Mouse (Mus musculus) T-helper 2 cell (primary cell): ENCODE measurements around the gene Mettl21e.
"Not testable (repeated sequence)": the region's sequence is repeated elsewhere in the genome, so short reads cannot be mapped to it uniquely, and the experiment has no call there.

ENCODE experiments used
- in situ Hi-C: fragments of 300-600 bp; cut with MboI, MseI; formaldehyde crosslinking; loops from one replicate; pipeline ENCODE4 v1.15.1; 2025; ENCODE audit warnings: high pct_unique_total_duplicates

The Mettl21e gene

GRCm38 (mm10) chr1:44218876-44219275 is at the start of gene Mettl21e:
Mettl21e (minus strand) TSS chr1:44218961.
- in situ Hi-C loops = loop anchor here (10.0 kb wide), 1 partner anchor 1546 kb away; no protein-coding TSS in a partner anchor

DNA sequence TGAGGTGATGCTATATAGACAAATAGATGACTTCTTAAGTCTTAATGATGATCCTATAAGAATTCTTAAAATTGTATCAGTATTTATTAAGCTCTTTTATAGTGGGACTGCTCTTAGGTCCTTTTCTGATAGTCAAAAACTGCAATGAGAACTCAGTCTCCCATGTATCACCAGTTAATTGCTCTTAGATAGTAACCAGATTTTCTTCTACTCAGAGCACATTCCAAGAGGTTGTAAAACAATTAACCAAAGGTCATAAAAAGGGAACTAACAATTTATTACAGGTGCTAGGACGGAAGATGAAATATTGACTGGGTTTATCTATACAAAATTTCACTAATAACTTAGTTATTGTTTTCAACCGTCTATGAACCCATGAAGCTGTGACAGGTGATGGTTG is 21.7 kb upstream of the Mettl21e start:
- in situ Hi-C loops = not testable (repeated sequence)

DNA sequence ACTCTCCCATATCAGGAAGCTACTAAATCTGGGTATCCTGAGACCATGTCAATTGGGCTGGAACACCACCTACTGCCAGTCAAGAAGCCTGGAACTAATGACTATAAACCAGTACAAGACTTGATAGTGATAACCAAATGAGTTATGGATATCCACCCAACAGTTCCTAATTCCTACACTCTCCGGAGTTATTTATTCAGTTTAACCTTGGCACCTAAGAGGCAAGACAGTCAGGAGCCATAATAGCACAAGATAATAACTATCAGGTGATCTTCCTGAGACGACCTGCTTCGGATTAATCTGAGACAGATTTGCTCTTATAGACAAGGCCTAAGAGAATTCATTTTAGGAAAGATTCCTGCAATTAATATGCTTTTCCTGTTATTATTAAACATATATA is 21.2 kb upstream of the Mettl21e start:
- in situ Hi-C loops = no loop called here

GRCm38 (mm10) chr1:44237305-44237704 is 18.5 kb upstream of the Mettl21e start:
- in situ Hi-C loops = no loop called here

GRCm38 (mm10) chr1:44235311-44235710 is 16.6 kb upstream of the Mettl21e start:
- in situ Hi-C loops = no loop called here

DNA sequence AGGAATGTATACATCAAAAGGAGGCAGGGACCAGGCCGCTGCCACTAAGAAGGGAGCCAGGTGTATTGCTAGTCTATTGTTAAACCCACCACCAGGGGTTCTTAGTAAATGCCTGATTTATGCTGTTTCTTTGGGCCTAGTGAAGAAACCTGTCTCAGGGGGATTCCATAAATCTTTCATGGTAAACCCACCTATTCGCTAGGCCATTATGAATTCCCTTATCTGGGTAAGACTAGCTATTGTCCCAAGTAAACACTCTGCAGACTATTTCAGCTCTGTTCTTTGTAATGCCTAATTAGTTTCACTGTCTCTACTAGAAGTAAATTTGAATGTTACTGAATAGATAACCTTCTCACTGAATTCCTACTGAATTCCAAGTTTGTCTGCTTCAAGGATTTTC is 15.8 kb upstream of the Mettl21e start:
- in situ Hi-C loops = not testable (repeated sequence)

- in situ Hi-C loops = no loop called here
These were observed 10.3 kb upstream of the Mettl21e start for GRCm38 (mm10) chr1:44229044-44229443.

GRCm38 (mm10) chr1:44217118-44217517 is 1.6 kb downstream of the Mettl21e start:
- in situ Hi-C loops = loop anchor here (10.0 kb wide), 1 partner anchor 1548 kb away; no protein-coding TSS in a partner anchor

DNA sequence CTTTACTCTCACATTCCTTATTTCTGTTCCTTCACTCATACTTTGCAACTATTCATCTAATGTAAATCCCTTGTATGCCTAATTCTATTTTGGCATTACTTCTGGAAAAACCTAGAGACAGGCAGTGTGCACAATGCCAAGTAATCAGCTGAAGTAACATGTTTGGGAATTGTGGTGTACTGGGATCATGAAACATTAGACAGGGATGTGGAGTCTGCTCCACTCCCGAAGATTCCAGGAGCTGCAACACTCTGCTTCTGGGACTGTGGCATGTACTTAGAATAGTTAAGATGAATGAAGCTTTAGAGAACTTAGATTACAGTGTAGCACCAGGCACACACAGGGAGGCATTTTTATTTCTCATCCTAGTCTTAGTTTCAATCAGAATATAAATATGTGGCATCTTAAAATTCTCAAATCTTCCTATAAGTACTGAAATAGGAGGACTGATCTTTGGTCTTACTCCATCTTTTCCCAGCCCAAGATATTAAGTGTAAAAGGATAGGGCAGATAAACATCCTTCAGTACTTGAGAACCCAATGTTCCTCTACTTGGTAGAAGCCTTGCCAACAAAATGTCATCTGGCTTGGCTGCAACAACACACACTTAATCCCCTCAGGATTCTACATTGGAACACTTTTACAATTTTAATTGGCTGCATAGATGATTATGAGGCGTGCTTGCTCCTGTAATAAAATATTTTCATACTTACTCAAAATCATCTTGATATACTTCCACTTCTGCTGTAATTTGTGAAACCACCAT is 2.2 kb downstream of the Mettl21e start:
- in situ Hi-C loops = loop anchor here (10.0 kb wide), 1 partner anchor 1548 kb away; no protein-coding TSS in a partner anchor

- in situ Hi-C loops = loop anchor here (10.0 kb wide), 1 partner anchor 1550 kb away; no protein-coding TSS in a partner anchor
These were observed 4.3 kb downstream of the Mettl21e start for GRCm38 (mm10) chr1:44214443-44214842.

DNA sequence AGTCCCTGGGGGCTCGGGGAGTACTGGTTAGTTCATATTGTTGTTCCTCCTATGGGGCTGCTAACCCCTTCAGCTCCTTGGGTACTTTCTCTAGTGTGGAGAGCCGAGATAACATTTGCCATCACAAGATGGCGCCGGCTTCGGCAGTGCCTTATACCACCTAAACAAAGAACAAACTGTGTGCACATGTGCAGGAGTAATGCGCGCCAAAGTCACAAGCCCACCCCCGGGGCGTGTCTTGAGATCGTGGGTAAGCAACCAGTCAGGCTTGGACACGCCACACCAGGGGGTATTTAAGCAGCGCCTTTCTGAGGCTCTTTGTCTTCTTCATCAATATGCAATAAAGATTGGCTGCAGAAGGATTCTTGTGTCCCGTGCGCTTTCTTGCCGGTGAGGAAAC is 15.9 kb downstream of the Mettl21e start:
- in situ Hi-C loops = no loop called here

- in situ Hi-C loops = no loop called here
These were observed 20.2 kb downstream of the Mettl21e start for GRCm38 (mm10) chr1:44198273-44199171.

DNA sequence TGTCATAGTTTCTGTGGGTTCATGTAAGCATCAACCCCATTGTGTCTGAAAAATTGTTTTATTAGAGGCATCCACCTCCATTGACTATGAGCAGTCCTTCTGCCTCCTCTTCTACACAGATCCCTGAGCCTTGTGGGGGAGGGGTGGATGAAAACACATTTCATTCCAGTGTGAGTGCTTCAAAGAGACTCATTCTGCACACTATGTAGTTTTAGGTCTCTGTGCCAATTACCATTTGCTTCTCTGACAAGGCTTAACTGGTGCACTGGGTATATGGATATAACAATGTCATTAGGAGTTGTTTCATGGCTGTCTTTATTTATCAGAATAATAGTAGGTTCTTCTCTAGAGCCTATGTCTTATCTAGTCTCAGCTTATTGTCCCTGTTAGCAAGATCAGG is 32.4 kb downstream of the Mettl21e start:
- in situ Hi-C loops = no loop called here

GRCm38 (mm10) chr1:44178086-44178485 is 40.7 kb downstream of the Mettl21e start:
- in situ Hi-C loops = no loop called here

GRCm38 (mm10) chr1:44173903-44174302 is 44.9 kb downstream of the Mettl21e start:
- in situ Hi-C loops = no loop called here

- in situ Hi-C loops = no loop called here
These were observed 46.1 kb downstream of the Mettl21e start for GRCm38 (mm10) chr1:44172656-44173055.

GRCm38 (mm10) chr1:44167859-44168383 is 50.8 kb downstream of the Mettl21e start:
- in situ Hi-C loops = no loop called here

- in situ Hi-C loops = no loop called here
These were observed 56.4 kb downstream of the Mettl21e start for GRCm38 (mm10) chr1:44162389-44162788.

DNA sequence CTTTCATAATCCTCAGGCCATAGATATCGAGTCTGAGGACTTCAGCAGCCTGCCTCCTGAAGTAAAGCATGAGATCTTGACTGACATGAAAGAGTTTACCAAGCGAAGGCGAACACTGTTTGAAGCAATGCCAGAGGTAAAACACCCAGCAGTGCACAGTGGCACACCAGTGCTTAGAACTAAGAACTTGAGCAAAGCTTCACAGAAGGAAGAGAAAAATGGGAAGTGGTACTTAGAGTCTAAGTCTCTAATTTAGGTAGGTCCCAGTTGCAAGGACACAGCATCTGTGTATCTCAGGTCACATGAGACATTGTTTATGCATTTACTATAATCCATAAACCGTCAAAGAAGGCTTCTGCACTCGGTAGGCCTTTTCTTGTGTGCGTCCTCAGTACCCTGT is 56.9 kb downstream of the Mettl21e start:
- in situ Hi-C loops = no loop called here

GRCm38 (mm10) chr1:44158317-44158716 is 60.4 kb downstream of the Mettl21e start:
- in situ Hi-C loops = no loop called here

GRCm38 (mm10) chr1:44155287-44155686 is 63.5 kb downstream of the Mettl21e start:
- in situ Hi-C loops = no loop called here
